Mouse (Mus musculus): ENCODE measurements around the gene Zbtb34.

Zbtb34 gene

GRCm38 (mm10) chr2:33437184-33437583 lies 6.1 kb upstream of the Zbtb34 start:
- no peaks in the 10 kb centered on the region for H3K27me3 ChIP-seq (ENCODE audit: control insufficient read depth, insufficient read depth, low read length, poor library complexity, severe bottlenecking)
- H3K36me3 ChIP-seq (ENCODE audit: control insufficient read depth, insufficient read depth, low read length, poor library complexity, severe bottlenecking): no peaks in the 10 kb centered on the region
- no peak for DNase-seq (ENCODE audit: low read depth, low spot score)

GRCm38 (mm10) chr2:33436035-33436580 lies 5.0 kb upstream of the Zbtb34 start:
- H3K27me3 ChIP-seq (ENCODE audit: control insufficient read depth, insufficient read depth, low read length, poor library complexity, severe bottlenecking): no peaks in the 10 kb centered on the region
- DNase-seq (ENCODE audit: low read depth, low spot score): no peak

GRCm38 (mm10) chr2:33435036-33435650 lies 4.0 kb upstream of the Zbtb34 start:
- no peaks in the 10 kb centered on the region for H3K27me3 ChIP-seq (ENCODE audit: control insufficient read depth, insufficient read depth, low read length, poor library complexity, severe bottlenecking)
- DNase-seq (ENCODE audit: low read depth, low spot score): no peak
- no peaks in the 10 kb centered on the region for H3K36me3 ChIP-seq (ENCODE audit: control insufficient read depth, insufficient read depth, low read length, poor library complexity, severe bottlenecking)

More at GRCm38 (mm10) chr2:33436035-33436580, 5.0 kb upstream of the Zbtb34 start:
- H3K36me3 ChIP-seq (ENCODE audit: control insufficient read depth, insufficient read depth, low read length, poor library complexity, severe bottlenecking): no peaks in the 10 kb centered on the region

GRCm38 (mm10) chr2:33432877-33433276 lies 1.8 kb upstream of the Zbtb34 start:
- no peaks in the 10 kb centered on the region for H3K36me3 ChIP-seq (ENCODE audit: control insufficient read depth, insufficient read depth, low read length, poor library complexity, severe bottlenecking)
- no peaks in the 10 kb centered on the region for H3K27me3 ChIP-seq (ENCODE audit: control insufficient read depth, insufficient read depth, low read length, poor library complexity, severe bottlenecking)
- peak; percentile 80 for DNase-seq (ENCODE audit: low read depth, low spot score)

- no peak for DNase-seq (ENCODE audit: low read depth, low spot score)
- Histone ChIP-seq H3K27me3 (ENCODE audit: control insufficient read depth, insufficient read depth, low read length, poor library complexity, severe bottlenecking) (no peaks in the 10 kb centered on the region), H3K36me3 (ENCODE audit: control insufficient read depth, insufficient read depth, low read length, poor library complexity, severe bottlenecking) (no peaks in the 10 kb centered on the region)
Measured at GRCm38 (mm10) chr2:33430081-33430770, 898 bp downstream of the Zbtb34 start.

GRCm38 (mm10) chr2:33429339-33429738 lies 1.8 kb downstream of the Zbtb34 start:
- Histone ChIP-seq H3K36me3 (ENCODE audit: control insufficient read depth, insufficient read depth, low read length, poor library complexity, severe bottlenecking) (no peaks in the 10 kb centered on the region), H3K27me3 (ENCODE audit: control insufficient read depth, insufficient read depth, low read length, poor library complexity, severe bottlenecking) (no peaks in the 10 kb centered on the region)
- DNase-seq (ENCODE audit: low read depth, low spot score): peak; percentile 18

- Histone ChIP-seq H3K36me3 (ENCODE audit: control insufficient read depth, insufficient read depth, low read length, poor library complexity, severe bottlenecking) (peaks cover 5% of the 10 kb centered on the region; the same call in 1 of the 2 replicates), H3K27me3 (ENCODE audit: control insufficient read depth, insufficient read depth, low read length, poor library complexity, severe bottlenecking) (no peaks in the 10 kb centered on the region)
- no peak for DNase-seq (ENCODE audit: low read depth, low spot score)
Measured at GRCm38 (mm10) chr2:33426640-33427398, 4.3 kb downstream of the Zbtb34 start.

- H3K27me3 ChIP-seq (ENCODE audit: control insufficient read depth, insufficient read depth, low read length, poor library complexity, severe bottlenecking): no peaks in the 10 kb centered on the region
- H3K36me3 ChIP-seq (ENCODE audit: control insufficient read depth, insufficient read depth, low read length, poor library complexity, severe bottlenecking): peaks cover 2% of the 10 kb centered on the region; the same call in 1 of the 2 replicates
- no peak for DNase-seq (ENCODE audit: low read depth, low spot score)
Measured at GRCm38 (mm10) chr2:33417454-33417853, 13.7 kb downstream of the Zbtb34 start.

- Histone ChIP-seq H3K27me3 (ENCODE audit: control insufficient read depth, insufficient read depth, low read length, poor library complexity, severe bottlenecking) (no peaks in the 10 kb centered on the region), H3K36me3 (ENCODE audit: control insufficient read depth, insufficient read depth, low read length, poor library complexity, severe bottlenecking) (no peaks in the 10 kb centered on the region)
- no peak for DNase-seq (ENCODE audit: low read depth, low spot score)
Measured at GRCm38 (mm10) chr2:33414019-33414418, 17.1 kb downstream of the Zbtb34 start.

- H3K27me3 ChIP-seq (ENCODE audit: control insufficient read depth, insufficient read depth, low read length, poor library complexity, severe bottlenecking): no peaks in the 10 kb centered on the region
- H3K36me3 ChIP-seq (ENCODE audit: control insufficient read depth, insufficient read depth, low read length, poor library complexity, severe bottlenecking): no peaks in the 10 kb centered on the region
- DNase-seq (ENCODE audit: low read depth, low spot score): no peak
Measured at GRCm38 (mm10) chr2:33412111-33412510, 19.0 kb downstream of the Zbtb34 start.

- no peaks in the 10 kb centered on the region for H3K36me3 ChIP-seq (ENCODE audit: control insufficient read depth, insufficient read depth, low read length, poor library complexity, severe bottlenecking)
- no peak for DNase-seq (ENCODE audit: low read depth, low spot score)
Measured at GRCm38 (mm10) chr2:33403511-33404003, 27.6 kb downstream of the Zbtb34 start.

GRCm38 (mm10) chr2:33402638-33403037 lies 28.5 kb downstream of the Zbtb34 start:
- no peak for DNase-seq (ENCODE audit: low read depth, low spot score)
- no peaks in the 10 kb centered on the region for H3K36me3 ChIP-seq (ENCODE audit: control insufficient read depth, insufficient read depth, low read length, poor library complexity, severe bottlenecking)
- no peaks in the 10 kb centered on the region for H3K27me3 ChIP-seq (ENCODE audit: control insufficient read depth, insufficient read depth, low read length, poor library complexity, severe bottlenecking)

More at GRCm38 (mm10) chr2:33403511-33404003, 27.6 kb downstream of the Zbtb34 start:
- H3K27me3 ChIP-seq (ENCODE audit: control insufficient read depth, insufficient read depth, low read length, poor library complexity, severe bottlenecking): no peaks in the 10 kb centered on the region

GRCm38 (mm10) chr2:33402236-33402635 lies 28.9 kb downstream of the Zbtb34 start:
- no peaks in the 10 kb centered on the region for H3K27me3 ChIP-seq (ENCODE audit: control insufficient read depth, insufficient read depth, low read length, poor library complexity, severe bottlenecking)
- no peaks in the 10 kb centered on the region for H3K36me3 ChIP-seq (ENCODE audit: control insufficient read depth, insufficient read depth, low read length, poor library complexity, severe bottlenecking)
- peak; percentile 56 for DNase-seq (ENCODE audit: low read depth, low spot score)

GRCm38 (mm10) chr2:33401217-33401616 lies 29.9 kb downstream of the Zbtb34 start:
- no peak for DNase-seq (ENCODE audit: low read depth, low spot score)
- H3K27me3 ChIP-seq (ENCODE audit: control insufficient read depth, insufficient read depth, low read length, poor library complexity, severe bottlenecking): no peaks in the 10 kb centered on the region
- no peaks in the 10 kb centered on the region for H3K36me3 ChIP-seq (ENCODE audit: control insufficient read depth, insufficient read depth, low read length, poor library complexity, severe bottlenecking)

Measured in splenic B cell, adult 2 months (primary cell).